Mouse (Mus musculus): ENCODE measurements around the gene Edil3.

DNA sequence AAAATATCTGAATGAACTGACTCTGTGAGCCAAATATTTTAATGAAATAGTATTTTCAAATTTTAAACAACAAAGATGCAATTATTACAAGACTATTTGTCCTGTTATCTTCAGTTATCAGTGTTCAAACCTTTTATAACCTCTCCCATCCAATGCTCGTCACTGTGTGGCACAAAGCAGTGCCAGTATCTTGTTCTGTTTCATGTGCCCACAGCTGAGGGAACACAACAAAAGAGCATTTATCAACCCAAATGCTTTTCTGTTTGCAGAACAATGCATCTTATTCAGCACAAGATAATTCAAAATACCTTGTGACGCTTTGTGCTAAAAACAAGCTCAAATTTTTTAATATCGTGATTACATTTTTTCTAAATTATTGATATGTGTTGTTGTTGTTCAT is 78.8 kb downstream of the Edil3 start:
- no peak for TF ChIP-seq CTCF (IDR thresholded peaks at IDR 0.05; ENCODE audit: low read depth, low read length)
- TF ChIP-seq POLR2A (IDR thresholded peaks at IDR 0.05; ENCODE audit: borderline replicate concordance, low read depth, low read length) = no peak
